Mouse (Mus musculus) heart, adult 11 months (tissue): ENCODE measurements around the gene Acap3.

Experiments
- DNase-seq: peaks from one replicate; pipeline ENCODE4 v3.0.0; 2022

Acap3 gene

DNA sequence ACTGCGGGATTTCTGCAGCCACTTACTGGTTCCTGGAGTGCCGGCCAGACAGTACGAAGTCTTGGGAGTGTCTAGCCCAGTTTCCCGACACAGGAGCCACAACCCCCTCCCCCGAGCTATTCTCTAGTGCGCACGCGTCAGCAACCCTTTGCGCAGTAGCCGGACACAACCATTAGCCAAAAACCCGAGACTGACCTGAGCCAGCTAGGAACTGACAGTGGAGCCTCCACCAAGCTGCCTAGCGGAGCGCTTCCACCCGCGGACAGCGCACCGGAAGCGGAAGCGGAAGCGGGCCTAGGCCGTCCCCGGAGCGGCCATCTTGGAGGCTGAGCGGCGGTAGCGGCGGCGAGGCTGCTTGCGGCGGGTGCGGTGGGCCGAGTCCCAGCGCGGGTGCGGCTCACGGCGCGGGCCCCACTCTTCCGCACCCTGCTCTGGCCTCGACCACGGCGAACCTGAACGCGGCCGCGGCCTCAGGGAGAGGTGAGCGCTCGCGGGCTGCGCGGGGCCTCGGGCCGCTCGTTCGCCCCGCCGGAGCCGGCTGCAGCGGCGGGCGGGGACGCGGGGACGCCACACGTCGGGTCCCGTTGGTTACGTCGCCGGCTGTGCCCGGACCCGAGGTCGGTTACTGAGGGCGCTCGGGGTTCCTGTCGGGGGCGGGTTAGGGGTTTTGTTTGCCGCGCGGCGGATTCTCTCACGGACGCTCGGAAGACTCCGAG is 52.1 kb downstream of the Acap3 start, which contains the start of gene Ube2j2:
TSS of gene Ube2j2 (plus strand) at position 298 of the 716 bp plus-strand sequence.
- peak; percentile 100 for DNase-seq

DNA sequence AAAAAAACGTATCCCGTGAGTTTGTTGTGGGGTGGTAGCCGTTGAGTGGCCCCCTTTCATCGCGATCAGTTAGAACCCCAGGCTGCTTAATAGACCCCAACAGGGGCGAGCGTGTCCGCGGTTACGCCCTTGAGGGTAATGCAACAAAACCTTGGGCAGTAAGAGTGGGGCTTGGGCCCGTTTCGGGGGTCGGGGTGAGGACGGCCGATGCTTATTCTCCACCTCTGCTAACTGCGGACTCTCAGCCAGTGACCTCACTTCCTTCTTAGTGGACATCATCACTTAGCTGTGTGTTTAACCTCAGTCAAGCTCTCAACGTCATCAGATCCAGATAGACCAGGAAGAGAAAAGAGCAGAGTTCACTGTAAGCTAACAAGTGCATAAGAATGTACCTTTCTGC is 52.6 kb downstream of the Acap3 start:
- peak; percentile 94 for DNase-seq

DNA sequence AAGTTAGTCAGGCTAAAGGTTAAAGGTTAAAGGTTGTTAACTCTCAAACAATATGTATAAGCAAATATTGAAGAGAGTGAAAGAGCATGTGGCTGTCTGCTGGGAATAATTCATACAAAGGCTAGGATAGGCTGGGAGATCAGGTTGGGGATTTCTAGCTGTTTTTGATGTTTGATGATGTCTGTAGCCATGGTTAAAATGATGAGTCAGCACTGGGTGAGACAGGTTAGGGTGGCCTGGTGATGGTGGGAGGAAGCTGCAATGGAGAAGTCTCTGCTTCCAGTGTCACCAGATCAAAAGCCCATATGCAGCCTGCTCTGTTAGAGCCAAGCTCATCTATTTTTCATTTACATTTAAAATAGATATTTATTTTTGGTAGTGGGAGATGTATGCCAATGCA is 55.5 kb downstream of the Acap3 start:
- DNase-seq, result no peak

DNA sequence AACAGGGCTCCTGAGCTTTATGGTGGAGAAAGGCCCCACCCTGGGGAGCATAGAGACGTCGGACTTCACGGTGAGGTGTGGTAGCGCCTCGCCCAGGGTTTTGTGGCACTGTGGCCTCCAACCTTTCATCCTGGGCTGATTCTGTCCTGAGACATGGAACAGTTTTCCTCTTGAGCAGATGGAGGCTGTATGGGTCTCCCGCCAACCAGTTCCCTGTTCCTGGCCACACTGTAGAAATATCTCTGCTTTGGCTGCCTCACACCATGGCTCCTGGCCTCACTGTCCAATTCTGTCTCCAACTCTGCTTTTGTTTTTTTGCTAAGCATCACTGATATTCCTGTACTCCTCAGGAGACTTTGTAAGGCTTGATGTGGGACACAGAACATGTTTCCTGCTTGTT is 63.9 kb downstream of the Acap3 start:
- DNase-seq, result no peak
